26 mouse cellular contexts compared by ENCODE assay signal in genomic region chr4:103026621-103027020, GRCm38 (mm10). TPM values are rescaled to one million over a fixed set of nuclear protein-coding genes. Genes with fewer than 3 reads are reported as not detected.
DNase-seq lines count a peak whose midpoint lies in the region; ATAC-seq and TF ChIP-seq lines count a peak whose summit lies in the region.
"Had no signal": no experiment of that assay in that cellular context is flagged by ENCODE, and none has a peak within 500 bp of the region (broad histone marks: within the 10 kb centered on the region; RNA-seq: fewer than 3 reads in every experiment).

Gene Insl5 (minus strand): TSS chr4:103026842.

- peaks cover 11% of the 10 kb centered on the region for H3K4me1 ChIP-seq in thymus, adult 2 months (replicated peaks; ENCODE audit: control insufficient read depth, insufficient read depth, low read length)
- no peaks in the 10 kb centered on the region for H3K4me1 ChIP-seq in intestine, embryonic 14.5 days (replicated peaks; ENCODE audit: control insufficient read depth, insufficient read depth, low read length)
- peaks cover 3% of the 10 kb centered on the region; the same call in 1 of the 2 replicates for H3K4me1 ChIP-seq in intestine, embryonic 16.5 days (ENCODE audit: control insufficient read depth, insufficient read depth, low read length)
- H3K4me1 ChIP-seq in forebrain, embryonic 14.5 days (ENCODE audit: control insufficient read depth, insufficient read depth, low read length), result no peaks in the 10 kb centered on the region
- H3K4me1 ChIP-seq: embryonic facial prominence, embryonic 10.5 days; embryonic facial prominence, embryonic 12.5 days; forebrain, embryonic 13.5 days had no signal

- no peak within 1 kb of the TSS for H3K9ac ChIP-seq in intestine, embryonic 14.5 days (ENCODE audit: low read length)
- H3K9ac ChIP-seq in intestine, embryonic 16.5 days (ENCODE audit: low read depth, low read length), result no peak within 1 kb of the TSS
- H3K9ac ChIP-seq in forebrain, embryonic 14.5 days (ENCODE audit: low read length), result no peak within 1 kb of the TSS
- H3K9ac ChIP-seq: embryonic facial prominence, embryonic 12.5 days; forebrain, embryonic 13.5 days had no signal

- peak within 1 kb of the TSS; percentile 47 for H3K27ac ChIP-seq in thymus, adult 2 months (ENCODE audit: control insufficient read depth, insufficient read depth, low read length)
- no peak within 1 kb of the TSS for H3K27ac ChIP-seq in intestine, embryonic 14.5 days (ENCODE audit: low read depth)
- no peak within 1 kb of the TSS for H3K27ac ChIP-seq in intestine, embryonic 16.5 days (ENCODE audit: low read length)
- H3K27ac ChIP-seq in forebrain, embryonic 14.5 days (ENCODE audit: low read depth, low read length), result no peak within 1 kb of the TSS
- H3K27ac ChIP-seq: embryonic facial prominence, embryonic 10.5 days; embryonic facial prominence, embryonic 12.5 days; forebrain, embryonic 13.5 days had no signal

- H3K36me3 ChIP-seq in thymus, adult 2 months (ENCODE audit: control insufficient read depth, insufficient read depth, low read length), result no peaks in the 10 kb centered on the region
- no peaks in the 10 kb centered on the region for H3K36me3 ChIP-seq in intestine, embryonic 14.5 days (ENCODE audit: control insufficient read depth, insufficient read depth, low read length)
- no peaks in the 10 kb centered on the region for H3K36me3 ChIP-seq in intestine, embryonic 16.5 days (ENCODE audit: control insufficient read depth, insufficient read depth, low read length)
- no peaks in the 10 kb centered on the region for H3K36me3 ChIP-seq in forebrain, embryonic 14.5 days (ENCODE audit: control insufficient read depth, insufficient read depth, low read length)
- H3K36me3 ChIP-seq: embryonic facial prominence, embryonic 10.5 days; embryonic facial prominence, embryonic 12.5 days; G1E had no signal

- no peak for DNase-seq in thymus, adult 2 months
- DNase-seq in thymus, postnatal 14 days, result no peak
- no peak for DNase-seq in intestine, embryonic 14.5 days (ENCODE audit: low spot score)
- DNase-seq in forebrain, embryonic 14.5 days (ENCODE audit: low spot score), result no peak
- DNase-seq in right cerebral cortex, postnatal 36 days (ENCODE audit: low spot score in 2 of 2), result no peak
- DNase-seq: adrenal gland, adult 8-10 months; adrenal gland, postnatal 14 days; adrenal gland, postnatal 36 days; B cell, adult 2 months; cerebellum, adult 11-12 months; cerebellum, adult 2 months; cerebellum, adult 9-10 months; cerebellum, postnatal 10 days; cerebellum, postnatal 25 days had no signal

- WGBS in thymus, adult 2 months, result 73% methylated on average over 4 of the region's 4 CpGs
- WGBS in intestine, embryonic 14.5 days, result 53% methylated on average over 4 of the region's 4 CpGs
- WGBS in intestine, embryonic 16.5 days, result 56% methylated on average over 4 of the region's 4 CpGs
- WGBS in forebrain, embryonic 14.5 days, result 97% methylated on average over 4 of the region's 4 CpGs

- no peaks in the 10 kb centered on the region for H3K27me3 ChIP-seq in thymus, adult 2 months (ENCODE audit: control insufficient read depth, insufficient read depth, low read length)
- no peaks in the 10 kb centered on the region for H3K27me3 ChIP-seq in intestine, embryonic 14.5 days (replicated peaks; ENCODE audit: control insufficient read depth, insufficient read depth, low read length)
- no peaks in the 10 kb centered on the region for H3K27me3 ChIP-seq in intestine, embryonic 16.5 days (replicated peaks; ENCODE audit: control insufficient read depth, insufficient read depth, low read length)
- no peaks in the 10 kb centered on the region for H3K27me3 ChIP-seq in forebrain, embryonic 14.5 days (replicated peaks; ENCODE audit: control insufficient read depth, insufficient read depth, low read length)
- H3K27me3 ChIP-seq: CH12.LX; embryonic facial prominence, embryonic 12.5 days; forebrain, embryonic 13.5 days; Patski had no signal

- no peak within 1 kb of the TSS for H3K4me2 ChIP-seq in intestine, embryonic 14.5 days (ENCODE audit: low read length)
- H3K4me2 ChIP-seq in intestine, embryonic 16.5 days (ENCODE audit: low read depth, low read length), result no peak within 1 kb of the TSS
- no peak within 1 kb of the TSS for H3K4me2 ChIP-seq in forebrain, embryonic 14.5 days (ENCODE audit: low read length)
- H3K4me2 ChIP-seq: embryonic facial prominence, embryonic 12.5 days; forebrain, embryonic 13.5 days had no signal

- H3K4me3 ChIP-seq in thymus, adult 2 months (ENCODE audit: control insufficient read depth, insufficient read depth, low read length), result no peak within 1 kb of the TSS
- H3K4me3 ChIP-seq in intestine, embryonic 14.5 days (ENCODE audit: low read depth, low read length), result no peak within 1 kb of the TSS
- no peak within 1 kb of the TSS for H3K4me3 ChIP-seq in intestine, embryonic 16.5 days (ENCODE audit: low read length)
- H3K4me3 ChIP-seq in forebrain, embryonic 14.5 days (ENCODE audit: low read depth, low read length), result no peak within 1 kb of the TSS
- H3K4me3 ChIP-seq: embryonic facial prominence, embryonic 10.5 days; embryonic facial prominence, embryonic 12.5 days; forebrain, embryonic 13.5 days had no signal

- no peaks in the 10 kb centered on the region for H3K9me3 ChIP-seq in intestine, embryonic 14.5 days (ENCODE audit: control insufficient read depth, low read length)
- no peaks in the 10 kb centered on the region for H3K9me3 ChIP-seq in intestine, embryonic 16.5 days (ENCODE audit: control insufficient read depth, low read length)
- H3K9me3 ChIP-seq in forebrain, embryonic 14.5 days (replicated peaks; ENCODE audit: control insufficient read depth, low read length), result no peaks in the 10 kb centered on the region
- H3K9me3 ChIP-seq: embryonic facial prominence, embryonic 10.5 days; embryonic facial prominence, embryonic 12.5 days; forebrain, embryonic 13.5 days; G1E had no signal

- TF ChIP-seq POLR2A in thymus, adult 2 months (IDR thresholded peaks at IDR 0.05; ENCODE audit: control insufficient read depth, extremely low read depth, insufficient read depth, low read length, poor library complexity), result no peak

- no peak for TF ChIP-seq CTCF in thymus, adult 2 months (IDR thresholded peaks at IDR 0.05; ENCODE audit: borderline replicate concordance, control insufficient read depth, extremely low read depth, insufficient read depth, low read length, poor library complexity)

- ATAC-seq in intestine, embryonic 14.5 days (replicated peaks; ENCODE audit: low FRiP score, low TSS enrichment, low read depth), result peak; percentile 83
- ATAC-seq in intestine, embryonic 16.5 days, result peak; percentile 75
- no peak for ATAC-seq in forebrain, embryonic 14.5 days
- ATAC-seq: activated CD4-positive, CD25-positive, alpha-beta regulatory T cell, adult 4 months; CD4-positive, CD25-positive, alpha-beta regulatory T cell, adult 4 months; forebrain, embryonic 13.5 days; forebrain, embryonic 16.5 days; Patski had no signal

RNA-seq across cellular contexts. Expression of gene Insl5, which starts in this region (rescaled TPM):
- polyA plus RNA-seq in thymus, adult 2 months (2012; rRNA removed), result 15.7 and 19.4 TPM in 2 replicates
- polyA plus RNA-seq in intestine, embryonic 14.5 days (2014; fragmentation: Nextera tagmentation; extraction: Ambion mirVana), result not detected in 2 replicates
- polyA plus RNA-seq in intestine, embryonic 16.5 days (2015; fragmentation: Nextera tagmentation; extraction: Ambion mirVana), result 1.3 and 2.7 TPM in 2 replicates
- not detected in 2 replicates for polyA plus RNA-seq in forebrain, embryonic 14.5 days (2014; fragmentation: Nextera tagmentation; extraction: Ambion mirVana)
- polyA plus RNA-seq: activated CD4-positive, CD25-positive, alpha-beta regulatory T cell, adult 4 months; CD4-positive, CD25-positive, alpha-beta regulatory T cell, adult 4 months; embryonic facial prominence, embryonic 14.5 days; forebrain, embryonic 11.5 days; G1E; Patski had no signal

Comparison
In these comparisons a context has a peak if more than half of its experiments do, and no peak if none do; other contexts are left out.
1. Peak in ATAC-seq in intestine, embryonic 14.5 days; RNA of the gene not detected or under 1 TPM.